Mouse (Mus musculus): ENCODE data around the gene Rabgap1l.

DNA sequence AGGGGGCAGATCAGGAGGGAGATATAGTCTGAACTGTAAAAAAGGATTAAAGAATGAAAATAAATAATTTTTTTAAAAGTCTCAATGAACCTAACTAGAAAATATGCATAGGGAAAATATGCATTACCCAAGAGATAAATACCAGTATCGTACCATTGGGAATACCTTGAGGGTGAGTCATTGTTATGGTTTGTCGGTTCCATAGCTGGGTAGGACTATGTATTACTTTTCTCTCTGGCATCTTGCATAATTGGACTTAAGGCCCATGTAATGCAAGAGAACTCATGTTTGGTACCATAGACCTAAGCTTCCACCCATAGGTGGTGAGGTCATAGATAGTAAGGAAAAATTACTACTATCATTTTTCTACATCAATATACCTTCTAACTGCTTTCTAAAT lies 88.4 kb downstream of the Rabgap1l start:
- TF ChIP-seq CTCF (IDR thresholded peaks at IDR 0.05) (no peak), EP300 (IDR thresholded peaks at IDR 0.05) (no peak)
